Mouse (Mus musculus) CD4-positive, CD25-positive, alpha-beta regulatory T cell, adult 2 months (primary cell): ENCODE measurements around the gene Trmo.

Experiments
- DNase-seq: peaks from one replicate; pipeline ENCODE4 v3.0.0-alpha.2; 2012; ENCODE audit warnings: low read depth, low spot score

Trmo gene

GRCm38 (mm10) chr4:46339026-46339425 lies 50.2 kb downstream of the Trmo start:
- no peak for DNase-seq

- DNase-seq: no peak
Measured at GRCm38 (mm10) chr4:46337990-46338389, 51.2 kb downstream of the Trmo start.

- no peak for DNase-seq
Measured at GRCm38 (mm10) chr4:46335846-46336245, 53.4 kb downstream of the Trmo start.

- DNase-seq: no peak
Measured at GRCm38 (mm10) chr4:46328906-46329305, 60.3 kb downstream of the Trmo start.
